Mouse (Mus musculus) embryonic facial prominence, embryonic 14.5 days (tissue): ENCODE data around the gene Kif12. TPM values are rescaled to one million over a fixed set of nuclear protein-coding genes. Genes with fewer than 3 reads are reported as not detected.

Source experiments
- ATAC-seq: fragments of 200-750 bp; cut with Nextera tagmentation; 2 replicates; pipeline ENCODE4 v1.8.0; 2017; ENCODE audit warnings: low read depth, moderate number of reproducible peaks, moderate TSS enrichment
- DNase-seq: peaks from one replicate; pipeline ENCODE4 v3.0.0-alpha.2; 2015; ENCODE audit warnings: low spot score
- H3K27ac ChIP-seq: fragments of 300-500 bp; sonication (generic); replicated peaks from 2 replicates; pipeline ENCODE4 v1.5.1; 2014; ENCODE audit warnings: low read depth, mild to moderate bottlenecking, low read length, moderate library complexity
- H3K27me3 ChIP-seq: fragments of 300-500 bp; sonication (generic); replicated peaks from 2 replicates; pipeline ENCODE4 v1.6.1; 2014; ENCODE audit warnings: low read length; ENCODE audit not compliant: control insufficient read depth, insufficient read depth
- H3K36me3 ChIP-seq: fragments of 300-500 bp; sonication (generic); 2 replicates; pipeline ENCODE4 v1.6.1; 2014; ENCODE audit warnings: low read length, mixed read lengths; ENCODE audit not compliant: control insufficient read depth, insufficient read depth
- H3K4me1 ChIP-seq: fragments of 300-500 bp; sonication (generic); 2 replicates; pipeline ENCODE4 v1.6.1; 2014; ENCODE audit warnings: antibody characterized with exemption, low read length; ENCODE audit not compliant: control insufficient read depth, insufficient read depth
- H3K4me2 ChIP-seq: fragments of 300-500 bp; sonication (generic); 2 replicates; pipeline ENCODE4 v1.6.1; 2014; ENCODE audit warnings: low read depth, mild to moderate bottlenecking, low read length, moderate library complexity, mixed read lengths
- H3K4me3 ChIP-seq: fragments of 300-500 bp; sonication (generic); 2 replicates; pipeline ENCODE4 v1.5.1; 2014; ENCODE audit warnings: low read depth, mild to moderate bottlenecking, low read length
- H3K9ac ChIP-seq: fragments of 300-500 bp; sonication (generic); 2 replicates; pipeline ENCODE4 v1.6.1; 2014; ENCODE audit warnings: low read depth, mild to moderate bottlenecking, low read length, moderate library complexity, mixed read lengths
- H3K9me3 ChIP-seq: fragments of 300-500 bp; sonication (generic); 2 replicates; pipeline ENCODE4 v1.6.1; 2016; ENCODE audit warnings: low read length; ENCODE audit not compliant: control insufficient read depth
- WGBS: fragments of 180-500 bp; shearing (Covaris S2); extraction: QIAGEN DNeasy Blood & Tissue Kit; methylation state at CpG from one replicate; pipeline ENCODE4 v1.1.7; 2014; 5-methylcytosine and 5-hydroxymethylcytosine counted together
- polyA plus RNA-seq: library from polyadenylated mRNA; unstranded; fragments of >200 nt; fragmentation: Nextera tagmentation; extraction: Ambion mirVana; gene quantifications from 2 replicates; pipeline ENCODE4 v1.2.1, GENCODE M21; 2014

Gene Kif12
- polyA plus RNA-seq, 1 experiment from 2014 or later = not detected

GRCm38 (mm10) chr4:63181556-63181955 is 9.6 kb upstream of the Kif12 start:
- no peak overlapping the region for H3K4me3 ChIP-seq
- ATAC-seq = peak; percentile 85

DNA sequence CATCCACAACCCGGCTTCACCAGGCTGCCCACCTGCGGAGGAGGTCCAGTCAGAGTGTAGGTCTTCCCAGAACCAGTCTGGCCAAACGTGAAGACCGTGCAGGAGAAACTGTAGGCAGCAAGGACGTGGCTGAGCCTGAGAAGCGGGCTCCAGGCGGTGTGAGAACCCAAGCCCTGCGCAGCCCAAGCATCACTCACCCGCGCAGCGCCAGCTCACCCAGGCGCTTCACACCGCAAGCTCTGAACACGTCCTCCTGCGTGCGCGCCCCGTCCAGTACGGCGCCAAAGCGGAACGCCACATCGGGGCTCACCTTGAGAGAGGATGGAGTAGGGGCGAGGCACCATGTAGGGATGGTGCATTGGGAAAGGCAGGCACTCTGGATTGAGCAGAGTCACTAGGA is 809 bp downstream of the Kif12 start:
- no peak for ATAC-seq

More at GRCm38 (mm10) chr4:63181556-63181955, 9.6 kb upstream of the Kif12 start:
- no peak overlapping the region for H3K9ac ChIP-seq
- H3K27ac ChIP-seq = no peak overlapping the region
- H3K9me3 ChIP-seq = no peaks in the 10 kb centered on the region
- no peaks in the 10 kb centered on the region for H3K4me1 ChIP-seq
- no peaks in the 10 kb centered on the region for H3K27me3 ChIP-seq
- 4% methylated on average over 5 of the region's 5 CpGs for WGBS
- DNase-seq = peak; percentile 83
- H3K36me3 ChIP-seq = no peaks in the 10 kb centered on the region
- no peak overlapping the region for H3K4me2 ChIP-seq

GRCm38 (mm10) chr4:63170061-63170460 is 1.9 kb downstream of the Kif12 start:
- Histone ChIP-seq H3K27me3 (peaks cover 12% of the 10 kb centered on the region; the same call in 1 of the 2 replicates), H3K36me3 (no peaks in the 10 kb centered on the region), H3K4me2 (no peak overlapping the region), H3K4me3 (no peak overlapping the region), H3K27ac (no peak overlapping the region), H3K9ac (no peak overlapping the region), H3K4me1 (no peaks in the 10 kb centered on the region), H3K9me3 (no peaks in the 10 kb centered on the region)
- no peak for ATAC-seq
- WGBS = 88% methylated on average over 4 of the region's 4 CpGs
- DNase-seq = no peak

More for the DNA sequence above, 809 bp downstream of the Kif12 start:
- WGBS = 59% methylated on average over 24 of the region's 24 CpGs
- H3K27me3 ChIP-seq = peaks cover 12% of the 10 kb centered on the region; the same call in 1 of the 2 replicates
- no peak overlapping the region for H3K9ac ChIP-seq
- no peak overlapping the region for H3K27ac ChIP-seq
- no peak for DNase-seq
- H3K4me3 ChIP-seq = no peak overlapping the region
- no peak overlapping the region for H3K4me2 ChIP-seq
- H3K36me3 ChIP-seq = no peaks in the 10 kb centered on the region
- H3K4me1 ChIP-seq = no peaks in the 10 kb centered on the region
- no peaks in the 10 kb centered on the region for H3K9me3 ChIP-seq

- 87% methylated on average over 5 of the region's 5 CpGs for WGBS
- no peak overlapping the region for H3K4me2 ChIP-seq
- no peak overlapping the region for H3K4me3 ChIP-seq
- H3K9me3 ChIP-seq = no peaks in the 10 kb centered on the region
- no peaks in the 10 kb centered on the region for H3K36me3 ChIP-seq
- H3K27me3 ChIP-seq = peaks cover 9% of the 10 kb centered on the region; the same call in 1 of the 2 replicates
- no peak overlapping the region for H3K27ac ChIP-seq
- ATAC-seq (no peak), DNase-seq (no peak)
- H3K9ac ChIP-seq = no peak overlapping the region
- no peaks in the 10 kb centered on the region for H3K4me1 ChIP-seq
Observed at GRCm38 (mm10) chr4:63166323-63166722, 5.6 kb downstream of the Kif12 start.

DNA sequence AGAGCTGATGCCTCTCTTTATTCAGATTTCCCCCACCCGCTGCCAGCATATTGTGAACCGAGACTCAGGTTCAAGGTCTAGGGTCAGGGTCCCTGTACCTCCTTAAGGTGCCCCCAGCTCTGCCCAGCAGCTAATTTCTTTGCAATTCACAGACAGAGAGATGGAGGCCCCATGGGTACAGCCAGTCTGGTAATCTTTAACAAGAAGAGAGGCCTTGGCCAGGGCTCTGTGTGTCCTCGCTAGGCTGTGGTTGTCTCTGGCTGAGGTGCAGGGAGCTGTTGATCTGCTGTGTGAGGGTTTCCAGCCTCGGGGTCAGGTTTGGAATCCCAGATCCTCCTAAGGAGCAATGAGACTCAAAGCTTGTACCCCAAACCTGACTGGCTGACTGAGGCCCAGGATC is 6.3 kb downstream of the Kif12 start:
- H3K9me3 ChIP-seq = no peaks in the 10 kb centered on the region
- H3K4me1 ChIP-seq = no peaks in the 10 kb centered on the region
- H3K4me2 ChIP-seq = no peak overlapping the region
- 0 out of 2 replicates have a peak, but pooled peaks cover 2% of the 10 kb centered on the region for H3K27me3 ChIP-seq
- H3K36me3 ChIP-seq = no peaks in the 10 kb centered on the region
- no peak for ATAC-seq
- H3K4me3 ChIP-seq = no peak overlapping the region
- no peak for DNase-seq
- WGBS = 79% methylated on average over 4 of the region's 4 CpGs
- H3K27ac ChIP-seq = no peak overlapping the region
- H3K9ac ChIP-seq = no peak overlapping the region

GRCm38 (mm10) chr4:63158961-63159592 is 12.9 kb downstream of the Kif12 start:
- WGBS = 14% methylated on average over 5 of the region's 5 CpGs
- DNase-seq (peak; percentile 95), ATAC-seq (peak; percentile 86)
- H3K4me1 ChIP-seq = no peaks in the 10 kb centered on the region
- no peak overlapping the region for H3K4me2 ChIP-seq
- no peak overlapping the region for H3K27ac ChIP-seq
- H3K4me3 ChIP-seq = no peak overlapping the region
- no peaks in the 10 kb centered on the region for H3K9me3 ChIP-seq
- H3K27me3 ChIP-seq = no peaks in the 10 kb centered on the region
- no peaks in the 10 kb centered on the region for H3K36me3 ChIP-seq
- H3K9ac ChIP-seq = no peak overlapping the region

GRCm38 (mm10) chr4:63158192-63158591 is 13.7 kb downstream of the Kif12 start:
- 86% methylated on average over 7 of the region's 7 CpGs for WGBS
- DNase-seq = no peak
- no peak overlapping the region for H3K9ac ChIP-seq
- no peak overlapping the region for H3K4me3 ChIP-seq
- no peaks in the 10 kb centered on the region for H3K4me1 ChIP-seq
- no peaks in the 10 kb centered on the region for H3K9me3 ChIP-seq
- no peaks in the 10 kb centered on the region for H3K36me3 ChIP-seq
- H3K27ac ChIP-seq = no peak overlapping the region
- H3K4me2 ChIP-seq = no peak overlapping the region
- no peaks in the 10 kb centered on the region for H3K27me3 ChIP-seq
- ATAC-seq = no peak

GRCm38 (mm10) chr4:63156726-63157634 is 15.0 kb downstream of the Kif12 start:
- 59% methylated on average over 8 of the region's 8 CpGs for WGBS
- Histone ChIP-seq H3K4me1 (no peaks in the 10 kb centered on the region), H3K27ac (no peak overlapping the region), H3K9ac (no peak overlapping the region), H3K27me3 (no peaks in the 10 kb centered on the region), H3K4me3 (no peak overlapping the region), H3K4me2 (no peak overlapping the region), H3K36me3 (no peaks in the 10 kb centered on the region), H3K9me3 (no peaks in the 10 kb centered on the region)
- ATAC-seq = no peak
- no peak for DNase-seq
